Mouse (Mus musculus) retina, embryonic 14.5 days (tissue): Measurements from ENCODE around the gene Cxcr1.
"Not testable (repeated sequence)": the region's sequence is repeated elsewhere in the genome, so short reads cannot be mapped to it uniquely, and the experiment has no call there.

Experiments used
- DNase-seq: peaks from one replicate; pipeline ENCODE4 v3.0.0-alpha.2; 2015; ENCODE audit warnings: low spot score

Cxcr1 gene

GRCm38 (mm10) chr1:74195961-74196360 is 1.5 kb upstream of the Cxcr1 start:
- peak; percentile 64 for DNase-seq

GRCm38 (mm10) chr1:74192711-74193110 is 1.7 kb downstream of the Cxcr1 start:
- DNase-seq, result no peak

- DNase-seq, result no peak
Observed at GRCm38 (mm10) chr1:74190471-74190870, 4.0 kb downstream of the Cxcr1 start.

GRCm38 (mm10) chr1:74183006-74183405 is 11.4 kb downstream of the Cxcr1 start:
- DNase-seq, result no peak

- DNase-seq, result no peak
Observed at GRCm38 (mm10) chr1:74181462-74181861, 13.0 kb downstream of the Cxcr1 start.

GRCm38 (mm10) chr1:74179624-74180408 is 14.6 kb downstream of the Cxcr1 start:
- DNase-seq, result no peak

- no peak for DNase-seq
Observed at GRCm38 (mm10) chr1:74178618-74179017, 15.8 kb downstream of the Cxcr1 start.

- DNase-seq, result no peak
Observed at GRCm38 (mm10) chr1:74175731-74176130, 18.7 kb downstream of the Cxcr1 start.

- no peak for DNase-seq
Observed at GRCm38 (mm10) chr1:74172722-74173121, 21.7 kb downstream of the Cxcr1 start.

- no peak for DNase-seq
Observed at GRCm38 (mm10) chr1:74169721-74170120, 24.7 kb downstream of the Cxcr1 start.

GRCm38 (mm10) chr1:74167136-74167535 is 27.3 kb downstream of the Cxcr1 start:
- no peak for DNase-seq

- no peak for DNase-seq
Observed at GRCm38 (mm10) chr1:74160036-74160435, 34.4 kb downstream of the Cxcr1 start.

- not testable (repeated sequence) for DNase-seq
Observed at GRCm38 (mm10) chr1:74159613-74160012, 34.8 kb downstream of the Cxcr1 start.

- DNase-seq, result no peak
Observed at GRCm38 (mm10) chr1:74156381-74156910, 38.0 kb downstream of the Cxcr1 start.

- DNase-seq, result no peak
Observed at GRCm38 (mm10) chr1:74155435-74156012, 38.9 kb downstream of the Cxcr1 start.

GRCm38 (mm10) chr1:74153461-74154184 is 40.8 kb downstream of the Cxcr1 start, which contains the start of gene Cxcr2:
Gene Cxcr2 (plus strand): TSS chr1:74153989.
- DNase-seq, result no peak

- DNase-seq, result no peak
Observed at GRCm38 (mm10) chr1:74151091-74151490, 43.3 kb downstream of the Cxcr1 start.

GRCm38 (mm10) chr1:74150101-74150500 is 44.3 kb downstream of the Cxcr1 start:
- no peak for DNase-seq

GRCm38 (mm10) chr1:74149106-74149885 is 45.1 kb downstream of the Cxcr1 start:
- DNase-seq, result no peak
